Mouse (Mus musculus): ENCODE measurements around the gene Npas3. TPM values are rescaled to one million over a fixed set of nuclear protein-coding genes. Genes with fewer than 3 reads are reported as not detected.

Gene Npas3
- polyA plus RNA-seq, 1 experiment from 2014 or later, result 7.8 TPM

DNA sequence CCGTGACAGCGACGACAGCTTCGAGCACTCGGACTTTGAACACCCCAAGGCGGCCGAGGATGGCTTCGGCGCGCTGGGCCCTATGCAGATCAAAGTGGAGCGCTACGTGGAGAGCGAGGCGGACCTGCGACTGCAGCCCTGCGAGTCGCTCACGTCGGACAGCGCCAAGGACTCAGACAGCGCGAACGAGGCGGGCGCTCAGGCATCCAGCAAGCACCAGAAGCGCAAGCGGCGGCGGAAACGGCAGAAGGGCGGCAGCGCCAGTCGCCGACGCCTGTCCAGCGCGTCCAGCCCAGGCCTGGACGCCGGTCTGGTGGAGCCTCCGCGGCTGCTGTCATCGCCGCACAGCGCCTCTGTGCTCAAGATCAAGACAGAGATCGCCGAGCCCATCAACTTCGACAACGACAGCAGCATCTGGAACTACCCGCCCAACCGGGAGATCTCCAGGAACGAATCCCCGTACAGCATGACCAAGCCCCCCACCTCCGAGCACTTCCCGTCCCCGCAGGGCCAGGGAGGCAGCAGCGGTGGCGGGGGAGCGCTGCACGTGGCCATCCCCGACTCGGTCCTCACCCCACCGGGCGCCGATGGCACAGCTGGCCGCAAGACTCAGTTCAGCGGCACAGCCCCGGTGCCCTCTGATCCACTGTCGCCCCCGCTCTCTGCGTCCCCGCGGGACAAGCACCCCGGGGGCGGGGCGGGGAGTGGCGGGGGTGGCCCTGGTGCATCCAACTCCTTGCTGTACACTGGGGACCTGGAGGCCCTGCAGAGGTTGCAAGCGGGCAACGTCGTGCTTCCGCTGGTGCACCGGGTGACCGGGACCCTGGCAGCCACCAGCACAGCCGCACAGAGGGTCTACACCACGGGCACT is 819.6 kb downstream of the Npas3 start:
- H3K9me3 ChIP-seq, result no peaks in the 10 kb centered on the region
- H3K4me1 ChIP-seq, result peaks cover 25% of the 10 kb centered on the region
- H3K9ac ChIP-seq, result peak overlapping the region; percentile 51
- H3K36me3 ChIP-seq, result no peaks in the 10 kb centered on the region
- ATAC-seq (ENCODE audit: low FRiP score, low read depth), result peak; percentile 36; the same call in 1 of the 2 replicates
- peak overlapping the region; percentile 50 for H3K4me3 ChIP-seq
- WGBS, result 5% methylated on average over 84 of the region's 84 CpGs
- peak overlapping the region; percentile 81 for H3K4me2 ChIP-seq (replicated peaks)
- peaks cover 61% of the 10 kb centered on the region for H3K27me3 ChIP-seq
- no peak overlapping the region for H3K27ac ChIP-seq

DNA sequence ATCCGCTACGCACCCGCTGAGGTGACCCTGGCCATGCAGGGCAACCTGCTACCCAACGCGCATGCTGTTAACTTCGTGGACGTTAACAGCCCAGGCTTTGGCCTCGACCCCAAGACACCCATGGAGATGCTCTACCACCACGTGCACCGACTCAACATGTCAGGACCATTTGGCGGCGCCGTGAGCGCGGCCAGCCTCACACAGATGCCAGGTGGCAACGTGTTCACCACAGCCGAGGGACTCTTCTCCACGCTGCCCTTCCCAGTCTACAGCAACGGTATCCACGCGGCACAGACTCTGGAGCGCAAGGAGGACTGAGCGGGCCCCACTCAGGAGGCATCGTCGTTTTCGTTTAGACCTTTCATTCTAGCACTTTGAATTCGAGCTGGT is 820.3 kb downstream of the Npas3 start:
- H3K9me3 ChIP-seq, result no peaks in the 10 kb centered on the region
- WGBS, result 67% methylated on average over 27 of the region's 27 CpGs
- peaks cover 55% of the 10 kb centered on the region for H3K27me3 ChIP-seq

DNA sequence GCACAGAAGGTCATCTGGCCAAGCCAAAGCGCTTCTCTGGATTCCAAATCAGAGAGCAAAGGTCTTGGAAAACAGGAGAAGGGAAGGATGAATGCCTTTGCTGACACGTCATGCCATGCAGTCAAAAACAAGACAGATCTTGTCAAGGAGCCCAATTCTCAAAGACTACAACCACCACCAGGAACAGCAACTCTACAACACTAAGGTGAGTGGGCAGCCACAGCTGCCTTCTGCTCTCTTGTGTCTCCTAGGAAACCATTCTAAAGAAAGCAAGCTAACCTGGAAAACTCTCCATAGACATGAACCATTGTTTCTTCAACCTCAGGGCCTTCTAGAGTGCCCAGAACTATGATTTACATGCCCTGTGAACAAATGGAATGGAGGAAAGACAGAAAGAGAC is 825.5 kb downstream of the Npas3 start:
- Histone ChIP-seq H3K9ac (no peak overlapping the region), H3K4me2 (replicated peaks) (no peak overlapping the region), H3K36me3 (no peaks in the 10 kb centered on the region), H3K4me1 (no peaks in the 10 kb centered on the region), H3K4me3 (no peak overlapping the region), H3K27me3 (peaks cover 12% of the 10 kb centered on the region), H3K27ac (no peak overlapping the region), H3K9me3 (no peaks in the 10 kb centered on the region)
- ATAC-seq (ENCODE audit: low FRiP score, low read depth), result no peak
- 94% methylated on average over 2 of the region's 2 CpGs for WGBS

More for the DNA sequence above, 820.3 kb downstream of the Npas3 start:
- peak overlapping the region; percentile 50 for H3K4me3 ChIP-seq
- no peaks in the 10 kb centered on the region for H3K36me3 ChIP-seq
- peaks cover 25% of the 10 kb centered on the region for H3K4me1 ChIP-seq
- no peak for ATAC-seq (ENCODE audit: low FRiP score, low read depth)
- peak overlapping the region; percentile 81 for H3K4me2 ChIP-seq (replicated peaks)
- H3K9ac ChIP-seq, result no peak overlapping the region
- no peak overlapping the region for H3K27ac ChIP-seq

DNA sequence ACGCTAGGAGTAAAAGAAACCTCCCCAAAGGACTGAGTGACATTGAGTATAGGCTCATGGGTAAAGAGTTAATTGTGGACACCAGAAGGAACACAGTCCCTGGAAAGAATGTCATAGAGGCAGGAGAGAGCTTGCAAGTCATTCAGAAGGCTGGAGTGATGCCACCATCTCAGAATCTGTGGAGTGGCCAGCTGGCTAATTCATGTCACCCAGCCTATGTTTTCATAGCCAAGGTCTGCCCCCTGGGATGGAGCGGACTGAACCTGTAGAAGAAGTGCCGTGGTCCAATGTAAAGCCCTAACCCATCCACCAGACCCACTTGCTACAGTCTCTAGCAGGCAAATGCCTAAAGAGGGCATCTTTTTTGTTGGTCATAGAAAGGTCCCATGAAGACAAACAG is 832.5 kb downstream of the Npas3 start:
- H3K36me3 ChIP-seq, result no peaks in the 10 kb centered on the region
- H3K4me1 ChIP-seq, result no peaks in the 10 kb centered on the region
- H3K27me3 ChIP-seq, result no peaks in the 10 kb centered on the region; the same call in 1 of the 2 replicates
- no peak overlapping the region for H3K4me3 ChIP-seq
- no peaks in the 10 kb centered on the region; the same call in 1 of the 2 replicates for H3K9me3 ChIP-seq
- WGBS, result 85% methylated on average over 3 of the region's 3 CpGs
- ATAC-seq (ENCODE audit: low FRiP score, low read depth), result no peak
- H3K27ac ChIP-seq, result no peak overlapping the region
- H3K9ac ChIP-seq, result no peak overlapping the region
- H3K4me2 ChIP-seq (replicated peaks), result no peak overlapping the region

DNA sequence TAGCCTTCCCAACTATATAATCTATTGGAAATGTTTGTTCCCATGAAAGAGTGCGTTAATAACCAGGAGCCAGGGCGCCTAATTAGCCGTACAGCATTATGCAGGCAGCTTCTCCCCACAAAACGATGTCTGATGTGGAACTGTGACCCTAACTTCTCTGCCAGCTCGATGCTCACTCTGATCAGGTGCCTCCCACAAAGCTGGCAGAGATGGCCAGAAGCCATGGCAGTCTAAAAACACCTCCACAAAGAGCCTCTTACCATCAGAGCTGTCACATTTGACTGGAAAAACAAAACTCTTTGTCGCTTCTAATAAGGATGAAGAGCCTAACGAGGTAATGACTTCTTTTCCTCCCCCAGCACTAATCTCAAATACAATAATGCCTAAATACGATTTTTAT is 845.3 kb downstream of the Npas3 start:
- Histone ChIP-seq H3K27ac (no peak overlapping the region), H3K4me1 (no peaks in the 10 kb centered on the region), H3K36me3 (no peaks in the 10 kb centered on the region), H3K4me3 (no peak overlapping the region), H3K4me2 (replicated peaks) (no peak overlapping the region), H3K9ac (no peak overlapping the region), H3K9me3 (no peaks in the 10 kb centered on the region), H3K27me3 (peaks cover 8% of the 10 kb centered on the region)
- 67% methylated on average over 8 of the region's 8 CpGs for WGBS
- no peak for ATAC-seq (ENCODE audit: low FRiP score, low read depth)

DNA sequence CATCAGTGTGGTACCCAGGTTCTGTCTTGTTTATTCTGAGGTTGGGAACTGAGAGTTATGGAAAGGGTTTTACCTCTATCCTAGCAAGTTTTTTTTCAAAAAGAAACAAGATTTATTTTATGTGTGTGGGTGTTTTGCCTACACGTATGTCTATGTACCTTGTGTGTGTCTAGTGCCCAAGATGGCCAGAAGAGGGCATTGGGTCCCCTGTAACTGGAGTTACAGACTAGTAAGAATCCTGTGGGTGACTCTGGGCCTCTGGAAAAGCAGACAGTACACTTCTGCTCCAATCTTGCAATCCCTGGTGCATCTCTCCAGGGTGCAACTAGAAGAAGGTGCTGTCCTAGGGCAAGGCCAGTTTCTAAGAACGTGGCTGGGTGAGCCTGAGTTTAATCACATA is 848.0 kb downstream of the Npas3 start:
- Histone ChIP-seq H3K4me3 (no peak overlapping the region), H3K4me2 (replicated peaks) (no peak overlapping the region), H3K27ac (no peak overlapping the region), H3K27me3 (peaks cover 17% of the 10 kb centered on the region), H3K4me1 (peaks cover under 1% of the 10 kb centered on the region; the same call in 1 of the 2 replicates), H3K9ac (no peak overlapping the region), H3K9me3 (no peaks in the 10 kb centered on the region), H3K36me3 (no peaks in the 10 kb centered on the region)
- ATAC-seq (ENCODE audit: low FRiP score, low read depth), result no peak
- 65% methylated on average over 2 of the region's 2 CpGs for whole genome bisulfite sequencing

DNA sequence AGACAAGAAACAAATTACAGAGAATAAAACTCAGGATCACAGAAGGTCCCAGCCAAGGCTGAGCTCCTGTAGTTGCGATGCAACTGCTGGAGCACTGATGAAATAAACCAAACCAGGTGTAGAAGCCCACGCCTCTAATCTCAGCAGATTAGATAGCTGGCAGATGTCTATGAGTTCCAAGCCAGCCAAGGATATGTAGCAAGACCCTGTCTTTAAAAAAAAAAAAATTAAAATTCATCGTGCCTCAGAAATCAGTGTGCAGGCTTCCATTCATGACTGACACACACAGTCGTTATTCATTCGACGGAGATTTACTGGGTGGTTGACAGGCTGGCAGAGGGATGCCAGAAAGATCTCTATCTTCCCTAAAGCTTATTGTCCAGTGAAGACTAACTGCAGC is 849.7 kb downstream of the Npas3 start:
- peaks cover 4% of the 10 kb centered on the region; the same call in 1 of the 2 replicates for H3K4me1 ChIP-seq
- no peaks in the 10 kb centered on the region for H3K36me3 ChIP-seq
- no peak overlapping the region for H3K4me2 ChIP-seq (replicated peaks)
- H3K27me3 ChIP-seq, result peaks cover 17% of the 10 kb centered on the region
- H3K4me3 ChIP-seq, result no peak overlapping the region
- no peak for ATAC-seq (ENCODE audit: low FRiP score, low read depth)
- WGBS, result 70% methylated on average over 6 of the region's 6 CpGs
- no peak overlapping the region for H3K9ac ChIP-seq
- H3K9me3 ChIP-seq, result no peaks in the 10 kb centered on the region
- no peak overlapping the region for H3K27ac ChIP-seq

DNA sequence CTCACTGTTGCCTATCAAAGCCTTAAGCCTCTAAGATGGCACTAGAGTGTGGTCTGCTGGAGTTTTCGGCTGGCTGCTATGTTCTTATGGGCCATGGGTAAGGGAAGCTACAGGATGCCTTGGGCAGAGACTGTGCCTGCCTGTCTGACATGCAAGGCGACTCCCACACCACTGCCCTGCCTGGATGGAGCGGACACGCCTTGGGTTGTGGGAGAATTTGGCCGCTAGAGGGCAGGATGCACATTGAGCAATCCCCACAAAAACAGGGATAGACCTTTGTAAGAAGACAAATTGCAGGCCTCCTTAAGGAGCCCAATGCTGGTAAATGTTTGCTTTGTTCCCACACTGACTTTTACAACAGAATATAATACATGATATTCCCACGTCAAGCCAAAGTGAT is 850.3 kb downstream of the Npas3 start:
- Histone ChIP-seq H3K4me2 (replicated peaks) (no peak overlapping the region), H3K4me3 (no peak overlapping the region), H3K4me1 (peaks cover 4% of the 10 kb centered on the region; the same call in 1 of the 2 replicates), H3K9me3 (no peaks in the 10 kb centered on the region), H3K36me3 (no peaks in the 10 kb centered on the region), H3K27ac (no peak overlapping the region), H3K9ac (no peak overlapping the region), H3K27me3 (peaks cover 17% of the 10 kb centered on the region)
- no peak for ATAC-seq (ENCODE audit: low FRiP score, low read depth)
- 11% methylated on average over 6 of the region's 6 CpGs for WGBS

DNA sequence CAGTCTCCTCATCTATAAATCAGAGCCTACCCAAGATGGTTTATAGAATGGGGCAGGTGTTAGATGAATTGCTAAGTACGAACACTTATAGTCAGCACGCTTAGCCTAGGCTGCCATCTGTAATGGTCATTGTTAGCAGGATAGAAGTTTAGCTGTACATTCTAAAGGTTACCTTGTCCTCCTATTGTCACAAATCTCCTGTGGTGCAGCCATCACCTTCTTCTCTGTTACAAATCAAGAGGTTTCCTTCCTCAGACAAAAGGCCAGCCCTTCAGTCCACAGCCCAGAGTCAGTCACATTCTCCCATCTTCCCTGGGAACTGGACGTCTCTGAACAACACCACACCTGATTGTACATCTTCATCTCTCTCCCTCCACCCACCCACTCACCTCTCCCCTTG is 851.0 kb downstream of the Npas3 start:
- ATAC-seq (ENCODE audit: low FRiP score, low read depth), result no peak
- Histone ChIP-seq H3K9me3 (no peaks in the 10 kb centered on the region), H3K27me3 (peaks cover 13% of the 10 kb centered on the region), H3K4me3 (no peak overlapping the region), H3K9ac (no peak overlapping the region), H3K4me2 (replicated peaks) (no peak overlapping the region), H3K36me3 (no peaks in the 10 kb centered on the region), H3K4me1 (peaks cover 4% of the 10 kb centered on the region; the same call in 1 of the 2 replicates), H3K27ac (no peak overlapping the region)
- 89% methylated on average over 3 of the region's 3 CpGs for WGBS

DNA sequence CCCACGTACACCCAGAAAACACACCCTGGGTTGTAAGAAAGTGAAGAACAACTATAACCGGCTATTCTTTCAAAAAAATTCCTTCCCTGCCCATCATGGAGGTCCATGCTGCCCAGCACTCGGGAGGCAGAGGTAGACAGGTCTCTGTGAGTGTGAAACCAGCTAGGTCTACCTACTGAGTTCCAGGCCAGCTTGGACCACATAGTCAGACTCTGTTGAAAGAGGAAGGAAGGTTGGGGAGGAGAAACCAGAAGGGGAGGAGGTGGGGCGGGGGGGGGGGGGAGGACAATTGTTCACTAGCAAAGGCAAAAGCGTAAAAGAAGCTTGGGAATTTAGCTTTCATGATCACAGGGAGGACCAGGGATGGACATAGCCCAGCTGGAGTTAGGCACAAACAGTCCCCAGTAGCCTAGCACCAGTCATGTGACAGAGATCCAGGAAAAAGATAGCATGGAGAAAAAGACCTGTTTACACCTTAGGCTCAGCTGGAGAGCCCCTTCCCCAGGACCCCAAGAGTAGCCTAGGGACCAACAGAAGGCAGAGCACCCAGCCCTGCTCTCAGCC is 852.9 kb downstream of the Npas3 start:
- H3K27ac ChIP-seq, result no peak overlapping the region
- WGBS, result 77% methylated on average over 4 of the region's 5 CpGs
- H3K9me3 ChIP-seq, result no peaks in the 10 kb centered on the region
- no peak overlapping the region for H3K9ac ChIP-seq
- H3K4me1 ChIP-seq, result peaks cover 4% of the 10 kb centered on the region; the same call in 1 of the 2 replicates
- no peak for ATAC-seq (ENCODE audit: low FRiP score, low read depth)
- H3K4me2 ChIP-seq (replicated peaks), result no peak overlapping the region
- peaks cover 9% of the 10 kb centered on the region; the same call in 1 of the 2 replicates for H3K27me3 ChIP-seq
- no peaks in the 10 kb centered on the region for H3K36me3 ChIP-seq
- no peak overlapping the region for H3K4me3 ChIP-seq

DNA sequence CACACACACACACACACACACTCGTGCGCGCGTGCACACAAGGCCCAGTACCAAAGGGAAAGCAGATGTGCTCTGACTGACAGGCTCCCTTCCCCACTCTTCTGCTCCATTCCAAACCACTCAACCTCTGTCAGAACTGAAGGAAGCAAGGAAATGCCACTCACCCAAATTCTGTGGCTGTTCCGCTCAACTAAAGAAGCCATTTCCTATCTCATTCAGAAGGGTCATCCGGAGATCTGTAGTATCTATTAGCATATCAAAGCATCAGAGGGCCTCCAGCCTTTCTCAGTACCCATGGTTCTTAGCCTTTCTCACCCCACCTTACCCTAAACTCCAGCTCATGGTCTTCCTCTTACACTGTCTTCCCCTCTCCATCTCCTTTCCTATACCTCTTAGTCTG is 854.0 kb downstream of the Npas3 start:
- H3K27ac ChIP-seq, result no peak overlapping the region
- ATAC-seq (ENCODE audit: low FRiP score, low read depth), result no peak
- no peak overlapping the region for H3K9ac ChIP-seq
- H3K27me3 ChIP-seq, result peaks cover 9% of the 10 kb centered on the region; the same call in 1 of the 2 replicates
- no peak overlapping the region for H3K4me3 ChIP-seq
- WGBS, result 41% methylated on average over 6 of the region's 6 CpGs
- peaks cover 4% of the 10 kb centered on the region; the same call in 1 of the 2 replicates for H3K4me1 ChIP-seq
- H3K36me3 ChIP-seq, result no peaks in the 10 kb centered on the region
- H3K4me2 ChIP-seq (replicated peaks), result no peak overlapping the region
- no peaks in the 10 kb centered on the region for H3K9me3 ChIP-seq

DNA sequence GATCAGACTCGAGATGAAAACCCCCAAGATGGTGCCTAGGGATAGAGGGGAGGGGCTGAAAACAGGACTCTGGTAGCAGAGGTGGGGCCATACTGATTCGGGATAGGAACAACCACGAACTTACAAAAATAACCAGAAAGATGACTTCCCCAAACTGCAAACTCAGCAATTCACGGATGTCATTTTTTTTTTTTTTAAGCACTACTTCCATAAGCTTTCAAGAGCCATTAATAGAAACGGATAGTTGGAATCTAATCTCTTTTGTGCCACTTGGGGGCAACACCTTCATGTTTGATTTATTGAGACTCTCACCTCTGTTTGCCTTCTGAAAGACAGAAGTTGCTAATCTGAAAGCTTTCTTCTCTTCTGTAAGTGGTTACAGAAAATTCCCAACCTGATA is 857.1 kb downstream of the Npas3 start:
- peaks cover 4% of the 10 kb centered on the region; the same call in 1 of the 2 replicates for H3K4me1 ChIP-seq
- peaks cover 5% of the 10 kb centered on the region; the same call in 1 of the 2 replicates for H3K27me3 ChIP-seq
- no peak overlapping the region for H3K4me2 ChIP-seq (replicated peaks)
- no peak overlapping the region for H3K4me3 ChIP-seq
- H3K9me3 ChIP-seq, result no peaks in the 10 kb centered on the region
- ATAC-seq (ENCODE audit: low FRiP score, low read depth), result no peak
- 62% methylated on average over 5 of the region's 5 CpGs for WGBS
- H3K36me3 ChIP-seq, result no peaks in the 10 kb centered on the region
- H3K27ac ChIP-seq, result no peak overlapping the region
- H3K9ac ChIP-seq, result no peak overlapping the region

All from limb, embryonic 13.5 days (tissue).